ENCODE assay signal across 17 mouse cellular contexts in genomic region chr7:110014272-110014671, GRCm38 (mm10). TPM values are rescaled to one million over a fixed set of nuclear protein-coding genes. Genes with fewer than 3 reads are reported as not detected.
DNase-seq lines count a peak whose midpoint lies in the region; ATAC-seq lines count a peak whose summit lies in the region.
"Had no signal": no experiment of that assay in that cellular context is flagged by ENCODE, and none has a peak within 500 bp of the region (broad histone marks: within the 10 kb centered on the region; RNA-seq: fewer than 3 reads in every experiment).

No protein-coding gene starts in this region.

- ATAC-seq in monocyte, adult 5-6 weeks (replicated peaks; ENCODE audit: insufficient number of reproducible peaks, low FRiP score, low TSS enrichment, poor library complexity, severe bottlenecking), result no peak
- ATAC-seq: forebrain, embryonic 13.5 days; forebrain, embryonic 15.5 days; forebrain, postnatal 0 days had no signal

- peak; percentile 23 to 41 for DNase-seq in monocyte, adult 2 months (ENCODE audit: low read depth in 1 of 2, low spot score in 2 of 2)
- peak; percentile 25 to 40 for DNase-seq in B cell, adult 2 months
- peak; percentile 54 for DNase-seq in MEL-GATA-1-ER (ENCODE audit: extremely low read depth, low read depth)
- no peak for DNase-seq in adrenal gland, postnatal 4 days (ENCODE audit: low spot score in 2 of 2)
- no peak for DNase-seq in right cerebral cortex, adult 18-20 months
- DNase-seq: adrenal gland, adult 2 months; adrenal gland, postnatal 10 days; adrenal gland, postnatal 25 days; cerebellum, adult 11-12 months; cerebellum, adult 2 months; cerebellum, adult 9-10 months; cerebellum, postnatal 10 days; cerebellum, postnatal 25 days; forebrain, postnatal 0 days had no signal

RNA-seq across cellular contexts. Expression of gene Ipo7, which starts 3.8 kb away (rescaled TPM):
- total RNA-seq in monocyte, adult 5-6 weeks (2017), result 130 to 147 TPM (median 136 TPM) in 3 replicates
- total RNA-seq in adrenal gland, postnatal 4 days (2021), result 10 to 100 TPM; 70.4 to 73.8 TPM

RNA-seq across cellular contexts. Expression of gene Tmem41b, which starts 27.5 kb away (rescaled TPM):
- 27.4 to 52.0 TPM (median 38.2 TPM) in 3 replicates for total RNA-seq in monocyte, adult 5-6 weeks (2017)
- 10 to 100 TPM; 43.4 to 49.2 TPM for total RNA-seq in adrenal gland, postnatal 4 days (2021)

RNA-seq across cellular contexts. Expression of gene Zfp143, which starts 46.7 kb away (rescaled TPM):
- total RNA-seq in monocyte, adult 5-6 weeks (2017), result 27.5 to 63.8 TPM (median 40.2 TPM) in 3 replicates
- 10 to 100 TPM; 17.4 to 17.8 TPM for total RNA-seq in adrenal gland, postnatal 4 days (2021)

RNA-seq across cellular contexts. Expression of gene Dennd5a, which starts 54.0 kb away (rescaled TPM):
- total RNA-seq in monocyte, adult 5-6 weeks (2017), result 139 to 184 TPM (median 162 TPM) in 3 replicates
- 100 to 1,000 TPM; 150 to 154 TPM for total RNA-seq in adrenal gland, postnatal 4 days (2021)

Comparison
In these comparisons a context has a peak if more than half of its experiments do, and no peak if none do; other contexts are left out.
1. DNase-seq: peak in monocyte, adult 2 months (2 of 2), B cell, adult 2 months (2 of 2) and MEL-GATA-1-ER (single experiment); none in adrenal gland, postnatal 4 days (0 of 2) and right cerebral cortex, adult 18-20 months (single experiment).